Mouse (Mus musculus) neutrophil, adult 83 days (primary cell): ENCODE data around the gene Tango2. TPM values are rescaled to one million over a fixed set of nuclear protein-coding genes. Genes with fewer than 3 reads are reported as not detected.

ENCODE experiments used
- total RNA-seq, 2 experiments: library from RNA; stranded (reverse); gene quantifications; one replicate each; pipeline ENCODE4 v1.2.4; 2023

Tango2 gene
- total RNA-seq: 10 to 100 TPM; 24.6 to 29.5 TPM

GRCm38 (mm10) chr16:18347931-18348600 lies at the start of gene Tango2, which contains the start of gene Arvcf:
Gene Tango2, minus strand, starts transcription at chr16:18348103.
Gene Arvcf, plus strand, starts transcription at chr16:18348182.

DNA sequence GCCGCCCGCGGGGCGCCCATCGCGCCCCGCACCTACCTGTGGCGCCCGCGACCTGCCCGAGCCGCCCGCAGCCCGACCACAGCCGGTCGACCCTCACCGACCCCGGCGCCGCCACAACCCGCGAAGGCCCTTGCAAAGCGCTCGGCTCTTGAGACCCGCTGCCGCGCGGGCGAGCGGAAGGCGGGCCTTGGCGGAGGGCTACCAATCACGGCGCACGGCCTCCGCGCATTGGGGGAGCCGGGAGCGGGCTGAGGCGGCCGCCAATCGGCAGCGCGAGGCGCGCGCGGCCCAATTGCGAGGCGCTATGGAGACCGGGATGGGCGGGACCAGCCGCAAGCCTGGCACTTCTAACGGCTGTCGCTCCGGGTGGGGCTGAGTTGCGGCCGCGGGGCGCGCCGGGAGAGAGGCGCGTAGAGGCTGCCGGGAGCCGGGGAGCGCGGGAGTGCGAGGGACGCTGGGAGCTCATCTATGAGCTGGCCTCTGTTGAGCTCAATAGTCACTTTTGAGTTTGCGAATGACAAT lies 58.8 kb downstream of the Tango2 start, which contains the start of gene Dgcr8:
Gene Dgcr8, minus strand, starts transcription at position 180 of the 522 bp plus-strand sequence.

DNA sequence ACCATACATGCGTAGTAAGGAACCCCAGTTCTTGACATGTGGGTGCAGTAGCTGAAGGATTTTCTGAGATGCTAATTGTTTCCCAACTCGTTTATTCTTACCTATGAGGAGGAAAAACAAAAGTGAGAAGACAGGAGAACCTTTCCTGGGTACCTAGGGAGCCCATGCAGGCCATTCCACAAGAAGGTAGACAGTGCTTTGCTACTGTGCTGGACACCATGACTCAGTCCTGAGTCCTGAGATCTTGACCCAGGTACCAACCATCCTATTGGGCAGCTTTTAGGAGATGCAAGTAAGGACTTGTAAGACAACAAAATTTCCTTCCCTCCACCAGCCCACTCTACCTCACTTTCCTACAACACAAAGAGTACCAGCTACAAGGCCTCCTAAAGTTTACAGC lies 89.7 kb downstream of the Tango2 start, which contains the start of gene Gm49776:
Gene Gm49776, minus strand, starts transcription at position 101 of the 400 bp plus-strand sequence.

Other genes starting within 250 kb of the Tango2 start
- gene Rtn4r, start 220.5 kb downstream of the Tango2 start, total RNA-seq: under 1 TPM; 0.53 to 0.62 TPM
- gene Ccdc188, start 130.2 kb downstream of the Tango2 start, total RNA-seq: not detected
- 1 to 10 TPM; 3.3 to 4.4 TPM for gene Zdhhc8, start 113.0 kb downstream of the Tango2 start, total RNA-seq
- 10 to 100 TPM; 40.0 to 45.6 TPM for gene Trmt2a, start 99.4 kb downstream of the Tango2 start, total RNA-seq
- 10 to 100 TPM; 71.8 to 79.3 TPM for gene Ranbp1, start 99.4 kb downstream of the Tango2 start, total RNA-seq
- gene Gm49776, start 89.8 kb downstream of the Tango2 start, total RNA-seq: not detected
- gene Dgcr8, start 58.9 kb downstream of the Tango2 start, total RNA-seq: 10 to 100 TPM; 28.9 to 32.0 TPM
- gene Arvcf, start 79 bp upstream of the Tango2 start, total RNA-seq: 1 to 10 TPM; 6.7 to 7.6 TPM
- 10 to 100 TPM; 12.7 to 17.6 TPM for gene Txnrd2, start 78.3 kb upstream of the Tango2 start, total RNA-seq
- 10 to 100 TPM; 34.6 to 39.1 TPM for gene Comt, start 78.7 kb upstream of the Tango2 start, total RNA-seq
- 1 to 10 TPM; 1.1 to 3.9 TPM for gene Gnb1l, start 150.6 kb upstream of the Tango2 start, total RNA-seq
- 1 to 10 TPM; 1.3 to 2.1 TPM for gene Rtl10, start 150.8 kb upstream of the Tango2 start, total RNA-seq
- gene Tbx1, start 242.6 kb upstream of the Tango2 start, total RNA-seq: not detected